Mouse (Mus musculus) thymus, postnatal 10 days (tissue): ENCODE results near the gene Cgref1.

ENCODE experiments used
- DNase-seq, 2 experiments: peaks; one replicate each; pipeline ENCODE4 v3.0.0; 2021; ENCODE audit warnings: low spot score in 2 of 2

The Cgref1 gene

GRCm38 (mm10) chr5:30944956-30945781 lies at the start of gene Cgref1:
Gene Cgref1 (minus strand): TSS chr5:30945591.
- peak in 1 of 2 experiments; percentile 30 for DNase-seq

GRCm38 (mm10) chr5:30994074-30994473 lies 48.7 kb upstream of the Cgref1 start:
- no peak for DNase-seq

GRCm38 (mm10) chr5:30992980-30993676 lies 47.7 kb upstream of the Cgref1 start:
- DNase-seq, result no peak

GRCm38 (mm10) chr5:30982357-30982756 lies 37.0 kb upstream of the Cgref1 start:
- DNase-seq, result no peak

GRCm38 (mm10) chr5:30974870-30975656 lies 29.7 kb upstream of the Cgref1 start:
- no peak for DNase-seq

GRCm38 (mm10) chr5:30969440-30969839 lies 24.0 kb upstream of the Cgref1 start:
- no peak for DNase-seq

- DNase-seq, result no peak
These were observed 23.0 kb upstream of the Cgref1 start, which contains the start of gene Tcf23 for GRCm38 (mm10) chr5:30968416-30968815. Gene Tcf23 (plus strand): TSS chr5:30968662.

GRCm38 (mm10) chr5:30966189-30966588 lies 20.8 kb upstream of the Cgref1 start:
- DNase-seq, result no peak

- DNase-seq, result no peak
These were observed 18.5 kb upstream of the Cgref1 start for GRCm38 (mm10) chr5:30963916-30964315.

GRCm38 (mm10) chr5:30961545-30962505 lies 16.4 kb upstream of the Cgref1 start:
- DNase-seq, result no peak

GRCm38 (mm10) chr5:30960814-30961213 lies 15.4 kb upstream of the Cgref1 start:
- no peak for DNase-seq

- DNase-seq, result peak; percentile 96 to 99
These were observed 14.6 kb upstream of the Cgref1 start, which contains the start of gene Preb for GRCm38 (mm10) chr5:30959966-30960501. Gene Preb (minus strand): TSS chr5:30960361.

- DNase-seq, result no peak
These were observed 13.9 kb upstream of the Cgref1 start for GRCm38 (mm10) chr5:30959198-30959854.

GRCm38 (mm10) chr5:30957891-30958290 lies 12.5 kb upstream of the Cgref1 start:
- no peak for DNase-seq

GRCm38 (mm10) chr5:30955751-30956150 lies 10.4 kb upstream of the Cgref1 start:
- DNase-seq, result no peak

- DNase-seq, result no peak
These were observed 9.2 kb upstream of the Cgref1 start for GRCm38 (mm10) chr5:30954556-30954955.

- DNase-seq, result no peak
These were observed 8.7 kb upstream of the Cgref1 start for GRCm38 (mm10) chr5:30954065-30954464.

GRCm38 (mm10) chr5:30952551-30952950 lies 7.2 kb upstream of the Cgref1 start:
- DNase-seq, result no peak

GRCm38 (mm10) chr5:30951706-30952105 lies 6.3 kb upstream of the Cgref1 start:
- no peak for DNase-seq

- DNase-seq, result no peak
These were observed 5.5 kb upstream of the Cgref1 start for GRCm38 (mm10) chr5:30950922-30951321.
